Mouse (Mus musculus): ENCODE results near the gene Eef1akmt2.

DNA sequence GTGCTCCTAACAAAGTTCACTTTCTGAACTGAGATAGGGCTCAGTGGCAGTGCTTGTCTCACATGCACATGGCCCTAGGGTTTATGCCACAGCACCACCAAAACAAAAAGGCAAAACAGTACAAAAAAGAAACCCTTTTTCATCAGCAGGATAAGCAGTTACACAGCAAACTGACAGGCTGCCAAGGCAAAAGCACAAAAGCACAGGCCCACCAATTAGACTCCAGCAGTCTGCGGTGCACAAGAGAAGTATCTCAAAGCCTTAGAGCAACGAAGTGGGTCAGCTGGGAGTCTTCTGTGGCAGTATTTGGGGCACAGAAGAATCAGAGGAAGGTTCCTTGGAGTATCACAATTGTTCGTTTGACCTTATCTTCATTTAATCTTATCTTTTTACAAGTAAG is 31.8 kb downstream of the Eef1akmt2 start:
- no peak for TF ChIP-seq CTCF (IDR thresholded peaks at IDR 0.05; ENCODE audit: low read depth, low read length)
- no peak for TF ChIP-seq POLR2A (IDR thresholded peaks at IDR 0.05; ENCODE audit: borderline replicate concordance, low read depth, low read length)

Data from bone marrow macrophage, adult 2 months (primary cell).